Mouse (Mus musculus) olfactory bulb, adult 2 months (tissue): ENCODE measurements around the gene Bcar3.

ENCODE experiments used
- CTCF ChIP-seq: fragments of 200-500 bp; IDR thresholded peaks from 2 replicates; pipeline ENCODE4 v1.5.1; 2012; ENCODE audit warnings: low read depth, mild to moderate bottlenecking, low read length, moderate library complexity; ENCODE audit not compliant: insufficient read depth
- POLR2A ChIP-seq: fragments of 200-500 bp; IDR thresholded peaks from 2 replicates; pipeline ENCODE4 v1.6.1; 2012; ENCODE audit warnings: mild to moderate bottlenecking, low read depth, low read length, moderate library complexity; ENCODE audit not compliant: insufficient read depth

GRCm38 (mm10) chr3:122381591-122381990 is 87.7 kb downstream of the Bcar3 start:
- TF ChIP-seq CTCF: no peak
- no peak for TF ChIP-seq POLR2A
